ENCODE assay signal across 19 mouse cellular contexts in the genomic region with DNA sequence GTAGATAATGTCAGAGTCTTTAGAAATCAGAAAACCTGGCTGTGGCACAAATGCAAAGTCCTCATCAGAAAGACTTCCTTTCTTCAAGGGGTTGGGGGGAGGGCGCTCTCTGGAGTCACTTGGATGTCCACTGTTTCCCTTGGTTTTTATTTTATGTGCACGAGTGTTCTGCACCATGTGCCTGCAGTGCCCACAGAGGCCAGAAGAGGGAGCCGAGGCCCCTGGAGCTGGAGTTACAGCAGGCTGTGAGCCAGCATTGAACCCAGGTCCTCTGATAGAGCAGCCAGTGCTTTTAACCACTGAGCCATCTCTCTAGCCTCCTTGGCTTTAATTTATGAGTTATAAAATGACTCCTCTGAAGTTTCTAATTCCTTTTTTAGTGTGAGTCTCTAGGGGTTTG. TPM values are rescaled to one million over a fixed set of nuclear protein-coding genes. Genes with fewer than 3 reads are reported as not detected.
DNase-seq lines count a peak whose midpoint lies in the region; ATAC-seq and TF ChIP-seq lines count a peak whose summit lies in the region.
"Had no signal": no experiment of that assay in that cellular context is flagged by ENCODE, and none has a peak within 500 bp of the region (broad histone marks: within the 10 kb centered on the region; RNA-seq: fewer than 3 reads in every experiment).

No protein-coding gene starts in this region.

- H3K27me3 ChIP-seq in forebrain, postnatal 0 days (ENCODE audit: insufficient read depth, low read length) = no peaks in the 10 kb centered on the region
- H3K27me3 ChIP-seq in forebrain, embryonic 10.5 days (ENCODE audit: poor library complexity, severe bottlenecking) = no peaks in the 10 kb centered on the region
- no peaks in the 10 kb centered on the region for H3K27me3 ChIP-seq in limb, embryonic 11.5 days (ENCODE audit: control insufficient read depth, insufficient read depth, low read length)
- no peaks in the 10 kb centered on the region for H3K27me3 ChIP-seq in limb, embryonic 10.5 days (ENCODE audit: low read depth, poor library complexity, severe bottlenecking)
- H3K27me3 ChIP-seq in neural tube, embryonic 13.5 days = no peaks in the 10 kb centered on the region
- no peaks in the 10 kb centered on the region for H3K27me3 ChIP-seq in neural tube, embryonic 15.5 days (replicated peaks)
- H3K27me3 ChIP-seq: limb, embryonic 15.5 days had no signal

- H3K4me3 ChIP-seq in forebrain, postnatal 0 days (ENCODE audit: low read depth, low read length) = no peak overlapping the region
- no peak overlapping the region for H3K4me3 ChIP-seq in forebrain, embryonic 10.5 days
- H3K4me3 ChIP-seq in limb, embryonic 11.5 days (ENCODE audit: low read depth, low read length) = no peak overlapping the region
- no peak overlapping the region for H3K4me3 ChIP-seq in limb, embryonic 10.5 days
- no peak overlapping the region for H3K4me3 ChIP-seq in neural tube, embryonic 13.5 days
- no peak overlapping the region for H3K4me3 ChIP-seq in neural tube, embryonic 15.5 days (replicated peaks)
- H3K4me3 ChIP-seq: limb, embryonic 15.5 days had no signal

- H3K9ac ChIP-seq in forebrain, postnatal 0 days = no peak overlapping the region
- no peak overlapping the region for H3K9ac ChIP-seq in limb, embryonic 11.5 days (ENCODE audit: low read length)
- H3K9ac ChIP-seq in neural tube, embryonic 13.5 days = no peak overlapping the region
- H3K9ac ChIP-seq in neural tube, embryonic 15.5 days (replicated peaks) = no peak overlapping the region
- H3K9ac ChIP-seq: limb, embryonic 15.5 days had no signal

- ATAC-seq in forebrain, postnatal 0 days = 0 out of 2 replicates have a peak, but pooled peaks have one; percentile 7
- ATAC-seq in limb, embryonic 11.5 days (ENCODE audit: insufficient number of reproducible peaks, low FRiP score, low TSS enrichment, low read depth) = no peak
- ATAC-seq in neural tube, embryonic 13.5 days (ENCODE audit: low read depth) = no peak
- no peak for ATAC-seq in neural tube, embryonic 15.5 days (ENCODE audit: low FRiP score)
- ATAC-seq: forebrain, embryonic 16.5 days had no signal

- WGBS in forebrain, postnatal 0 days = 82% methylated on average over 3 of the region's 3 CpGs
- WGBS in forebrain, embryonic 10.5 days = 82% methylated on average over 3 of the region's 3 CpGs
- 79% methylated on average over 3 of the region's 3 CpGs for WGBS in limb, embryonic 11.5 days
- WGBS in limb, embryonic 10.5 days = 78% methylated on average over 3 of the region's 3 CpGs
- WGBS in neural tube, embryonic 13.5 days = 72% methylated on average over 3 of the region's 3 CpGs
- WGBS in neural tube, embryonic 15.5 days = 81% methylated on average over 3 of the region's 3 CpGs

- peak; percentile 61 for TF ChIP-seq CTCF in forebrain, postnatal 0 days (IDR thresholded peaks at IDR 0.05; ENCODE audit: low read depth)

- H3K9me3 ChIP-seq in forebrain, postnatal 0 days (ENCODE audit: low read length) = no peaks in the 10 kb centered on the region
- H3K9me3 ChIP-seq in forebrain, embryonic 10.5 days = no peaks in the 10 kb centered on the region
- H3K9me3 ChIP-seq in limb, embryonic 11.5 days (ENCODE audit: control insufficient read depth, low read length) = no peaks in the 10 kb centered on the region
- no peaks in the 10 kb centered on the region for H3K9me3 ChIP-seq in limb, embryonic 10.5 days (replicated peaks)
- no peaks in the 10 kb centered on the region; the same call in 1 of the 2 replicates for H3K9me3 ChIP-seq in neural tube, embryonic 13.5 days
- H3K9me3 ChIP-seq in neural tube, embryonic 15.5 days (replicated peaks) = no peaks in the 10 kb centered on the region
- H3K9me3 ChIP-seq: limb, embryonic 15.5 days had no signal

- no peaks in the 10 kb centered on the region for H3K4me1 ChIP-seq in forebrain, postnatal 0 days (ENCODE audit: insufficient read depth)
- H3K4me1 ChIP-seq in forebrain, embryonic 10.5 days = peaks cover 6% of the 10 kb centered on the region; the same call in 1 of the 2 replicates
- H3K4me1 ChIP-seq in limb, embryonic 11.5 days (ENCODE audit: control insufficient read depth, insufficient read depth, low read length) = no peaks in the 10 kb centered on the region
- H3K4me1 ChIP-seq in limb, embryonic 10.5 days = peaks cover 18% of the 10 kb centered on the region
- H3K4me1 ChIP-seq in neural tube, embryonic 13.5 days (replicated peaks) = no peaks in the 10 kb centered on the region
- H3K4me1 ChIP-seq in neural tube, embryonic 15.5 days = no peaks in the 10 kb centered on the region
- H3K4me1 ChIP-seq: limb, embryonic 15.5 days had no signal

- peak; percentile 45 for DNase-seq in forebrain, postnatal 0 days
- no peak for DNase-seq in forebrain, embryonic 10.5 days (ENCODE audit: extremely low spot score, low spot score)
- DNase-seq in limb, embryonic 11.5 days (ENCODE audit: low spot score) = peak; percentile 32
- no peak for DNase-seq in limb, embryonic 10.5 days (ENCODE audit: low spot score)
- DNase-seq in gastrocnemius, postnatal 36 days = no peak
- DNase-seq in kidney, adult 8-10 months = no peak
- DNase-seq: cerebellum, adult 9-10 months; heart, postnatal 14 days; kidney, adult 18-20 months; lung, postnatal 4 days; right cerebral cortex, postnatal 4 days; thymus, postnatal 25 days had no signal

- H3K4me2 ChIP-seq in forebrain, postnatal 0 days (ENCODE audit: low read depth) = no peak overlapping the region
- H3K4me2 ChIP-seq in limb, embryonic 11.5 days (ENCODE audit: low read depth, severe bottlenecking) = no peak overlapping the region
- no peak overlapping the region for H3K4me2 ChIP-seq in neural tube, embryonic 13.5 days
- H3K4me2 ChIP-seq in neural tube, embryonic 15.5 days = no peak overlapping the region
- H3K4me2 ChIP-seq: limb, embryonic 15.5 days had no signal

- H3K36me3 ChIP-seq in forebrain, postnatal 0 days (ENCODE audit: insufficient read depth) = peaks cover 46% of the 10 kb centered on the region
- H3K36me3 ChIP-seq in forebrain, embryonic 10.5 days (replicated peaks) = peaks cover 56% of the 10 kb centered on the region
- H3K36me3 ChIP-seq in limb, embryonic 11.5 days (ENCODE audit: control insufficient read depth, insufficient read depth, low read length) = no peaks in the 10 kb centered on the region
- H3K36me3 ChIP-seq in limb, embryonic 10.5 days = peaks cover 39% of the 10 kb centered on the region
- peaks cover 52% of the 10 kb centered on the region for H3K36me3 ChIP-seq in neural tube, embryonic 13.5 days
- peaks cover 56% of the 10 kb centered on the region for H3K36me3 ChIP-seq in neural tube, embryonic 15.5 days
- H3K36me3 ChIP-seq: limb, embryonic 15.5 days had no signal

- no peak overlapping the region for H3K27ac ChIP-seq in forebrain, postnatal 0 days (ENCODE audit: low read depth, low read length)
- H3K27ac ChIP-seq in forebrain, embryonic 10.5 days = no peak overlapping the region
- H3K27ac ChIP-seq in limb, embryonic 11.5 days (replicated peaks; ENCODE audit: low read depth, low read length) = no peak overlapping the region
- H3K27ac ChIP-seq in limb, embryonic 10.5 days = no peak overlapping the region
- H3K27ac ChIP-seq in neural tube, embryonic 13.5 days (replicated peaks) = 0 out of 2 replicates have a peak overlapping the region, but pooled peaks have one; percentile 46
- H3K27ac ChIP-seq in neural tube, embryonic 15.5 days (replicated peaks) = no peak overlapping the region
- H3K27ac ChIP-seq: limb, embryonic 15.5 days had no signal

- intact Hi-C loops in gastrocnemius, postnatal 36 days (cut with DNase I) = no loop called here

RNA-seq across cellular contexts. Expression of gene Sgsm1, which starts 40.5 kb away (rescaled TPM):
- total RNA-seq in forebrain, postnatal 0 days (2014; rRNA removed) = 42.0 and 48.7 TPM in 2 replicates
- polyA plus RNA-seq in forebrain, postnatal 0 days (2015; fragmentation: Nextera tagmentation; extraction: Ambion mirVana) = 10.1 and 16.5 TPM in 2 replicates
- polyA plus RNA-seq in forebrain, embryonic 10.5 days (2016; fragmentation: Nextera tagmentation; extraction: Ambion mirVana) = 15.5 and 18.2 TPM in 2 replicates
- polyA plus RNA-seq in limb, embryonic 11.5 days (2014; fragmentation: Nextera tagmentation; extraction: Ambion mirVana) = 7.7 and 9.1 TPM in 2 replicates
- polyA plus RNA-seq in limb, embryonic 10.5 days (2016; fragmentation: Nextera tagmentation; extraction: Ambion mirVana) = 13.4 and 15.1 TPM in 2 replicates
- polyA plus RNA-seq in neural tube, embryonic 13.5 days (2015; fragmentation: Nextera tagmentation; extraction: Ambion mirVana) = 13.0 and 16.5 TPM in 2 replicates
- 16.8 and 20.0 TPM in 2 replicates for polyA plus RNA-seq in neural tube, embryonic 15.5 days (2015; fragmentation: Nextera tagmentation; extraction: Ambion mirVana)
- under 1 TPM; 0.32 to 0.61 TPM for total RNA-seq in gastrocnemius, postnatal 36 days (2021)

RNA-seq across cellular contexts. Expression of gene Tmem211, which starts 43.3 kb away (rescaled TPM):
- not detected in 2 replicates for total RNA-seq in forebrain, postnatal 0 days (2014; rRNA removed)
- polyA plus RNA-seq in forebrain, postnatal 0 days (2015; fragmentation: Nextera tagmentation; extraction: Ambion mirVana) = not detected in 2 replicates
- polyA plus RNA-seq in forebrain, embryonic 10.5 days (2016; fragmentation: Nextera tagmentation; extraction: Ambion mirVana) = 0.22 and 0.67 TPM in 2 replicates
- polyA plus RNA-seq in limb, embryonic 11.5 days (2014; fragmentation: Nextera tagmentation; extraction: Ambion mirVana) = not detected in 2 replicates
- not detected in 2 replicates for polyA plus RNA-seq in limb, embryonic 10.5 days (2016; fragmentation: Nextera tagmentation; extraction: Ambion mirVana)
- polyA plus RNA-seq in neural tube, embryonic 13.5 days (2015; fragmentation: Nextera tagmentation; extraction: Ambion mirVana) = 0.14 TPM in 1 of 2 replicates, not detected in the other
- polyA plus RNA-seq in neural tube, embryonic 15.5 days (2015; fragmentation: Nextera tagmentation; extraction: Ambion mirVana) = not detected in 2 replicates
- total RNA-seq in gastrocnemius, postnatal 36 days (2021) = not detected
- total RNA-seq: gastrocnemius, adult 8-10 months; heart, postnatal 14 days; left cerebral cortex, adult 18-20 months had no signal
- polyA plus RNA-seq: forebrain, embryonic 16.5 days; large intestine, adult 2 months had no signal

RNA-seq across cellular contexts. Expression of gene 2900026A02Rik, which starts 49.0 kb away (rescaled TPM):
- total RNA-seq in forebrain, postnatal 0 days (2014; rRNA removed) = 9.2 and 10.9 TPM in 2 replicates
- polyA plus RNA-seq in forebrain, postnatal 0 days (2015; fragmentation: Nextera tagmentation; extraction: Ambion mirVana) = 2.7 and 3.3 TPM in 2 replicates
- polyA plus RNA-seq in forebrain, embryonic 10.5 days (2016; fragmentation: Nextera tagmentation; extraction: Ambion mirVana) = 4.4 and 4.5 TPM in 2 replicates
- 1.3 and 1.7 TPM in 2 replicates for polyA plus RNA-seq in limb, embryonic 11.5 days (2014; fragmentation: Nextera tagmentation; extraction: Ambion mirVana)
- polyA plus RNA-seq in limb, embryonic 10.5 days (2016; fragmentation: Nextera tagmentation; extraction: Ambion mirVana) = 2.5 and 2.9 TPM in 2 replicates
- 2.6 and 3.4 TPM in 2 replicates for polyA plus RNA-seq in neural tube, embryonic 13.5 days (2015; fragmentation: Nextera tagmentation; extraction: Ambion mirVana)
- 3.0 and 5.5 TPM in 2 replicates for polyA plus RNA-seq in neural tube, embryonic 15.5 days (2015; fragmentation: Nextera tagmentation; extraction: Ambion mirVana)
- 10 to 100 TPM; 22.3 to 23.0 TPM for total RNA-seq in gastrocnemius, postnatal 36 days (2021)

Comparison
In these comparisons a context has a peak if more than half of its experiments do, and no peak if none do; other contexts are left out.
1. DNase-seq: peak in forebrain, postnatal 0 days (single experiment) and limb, embryonic 11.5 days (single experiment); none in forebrain, embryonic 10.5 days (single experiment), limb, embryonic 10.5 days (single experiment), gastrocnemius, postnatal 36 days (0 of 2) and kidney, adult 8-10 months (0 of 2).